Mouse (Mus musculus): ENCODE data around the gene Pax2. TPM values are rescaled to one million over a fixed set of nuclear protein-coding genes. Genes with fewer than 3 reads are reported as not detected.

Pax2 gene
- not detected for total RNA-seq (2021)

GRCm38 (mm10) chr19:44755693-44756420 is at the start of gene Pax2:
Gene Pax2, plus strand, starts transcription at chr19:44756045.
- intact Hi-C loops (cut with DNase I) = loop anchor here (2.0 to 10.0 kb wide), 4 partner anchors 131 to 476 kb away; partner anchors contain the start of gene Tlx1
- no peak for DNase-seq (ENCODE audit: low spot score)

GRCm38 (mm10) chr19:44708885-44709284 is 47.0 kb upstream of the Pax2 start:
- intact Hi-C loops (cut with DNase I) = no loop called here

GRCm38 (mm10) chr19:44716731-44717600 is 38.9 kb upstream of the Pax2 start:
- no peak for DNase-seq (ENCODE audit: low spot score)
- intact Hi-C loops (cut with DNase I) = no loop called here

More at GRCm38 (mm10) chr19:44708885-44709284, 47.0 kb upstream of the Pax2 start:
- DNase-seq (ENCODE audit: low spot score) = no peak

GRCm38 (mm10) chr19:44719292-44720193 is 36.3 kb upstream of the Pax2 start:
- no peak for DNase-seq (ENCODE audit: low spot score)
- intact Hi-C loops (cut with DNase I) = no loop called here

GRCm38 (mm10) chr19:44720194-44720521 is 35.7 kb upstream of the Pax2 start:
- intact Hi-C loops (cut with DNase I) = no loop called here
- DNase-seq (ENCODE audit: low spot score) = no peak

GRCm38 (mm10) chr19:44723611-44724440 is 32.0 kb upstream of the Pax2 start:
- intact Hi-C loops (cut with DNase I) = no loop called here
- DNase-seq (ENCODE audit: low spot score) = no peak

GRCm38 (mm10) chr19:44725951-44726791 is 29.7 kb upstream of the Pax2 start:
- intact Hi-C loops (cut with DNase I) = no loop called here
- DNase-seq (ENCODE audit: low spot score) = no peak

GRCm38 (mm10) chr19:44734116-44734515 is 21.7 kb upstream of the Pax2 start:
- no peak for DNase-seq (ENCODE audit: low spot score)
- intact Hi-C loops (cut with DNase I) = no loop called here

GRCm38 (mm10) chr19:44734682-44735081 is 21.2 kb upstream of the Pax2 start:
- DNase-seq (ENCODE audit: low spot score) = no peak
- intact Hi-C loops (cut with DNase I) = no loop called here

GRCm38 (mm10) chr19:44740300-44740699 is 15.5 kb upstream of the Pax2 start:
- intact Hi-C loops (cut with DNase I) = no loop called here
- DNase-seq (ENCODE audit: low spot score) = no peak

- intact Hi-C loops (cut with DNase I) = no loop called here
Observed at GRCm38 (mm10) chr19:44741091-44741763, 14.6 kb upstream of the Pax2 start.

GRCm38 (mm10) chr19:44741764-44742127 is 14.1 kb upstream of the Pax2 start:
- DNase-seq (ENCODE audit: low spot score) = no peak
- intact Hi-C loops (cut with DNase I) = no loop called here

More at GRCm38 (mm10) chr19:44741091-44741763, 14.6 kb upstream of the Pax2 start:
- no peak for DNase-seq (ENCODE audit: low spot score)

GRCm38 (mm10) chr19:44742131-44743020 is 13.5 kb upstream of the Pax2 start:
- intact Hi-C loops (cut with DNase I) = no loop called here
- no peak for DNase-seq (ENCODE audit: low spot score)

- intact Hi-C loops (cut with DNase I) = no loop called here
- DNase-seq (ENCODE audit: low spot score) = no peak
Observed at GRCm38 (mm10) chr19:44743021-44743415, 12.8 kb upstream of the Pax2 start.

GRCm38 (mm10) chr19:44743961-44744520 is 11.8 kb upstream of the Pax2 start:
- no peak for DNase-seq (ENCODE audit: low spot score)
- intact Hi-C loops (cut with DNase I) = no loop called here

- intact Hi-C loops (cut with DNase I) = no loop called here
- DNase-seq (ENCODE audit: low spot score) = no peak
Observed at GRCm38 (mm10) chr19:44745741-44746140, 10.1 kb upstream of the Pax2 start.

Measured in heart, postnatal 25 days (tissue).